15 mouse cellular contexts compared by ENCODE assay signal in genomic region chr1:54713231-54714173, GRCm38 (mm10).
DNase-seq lines count a peak whose midpoint lies in the region; ATAC-seq and TF ChIP-seq lines count a peak whose summit lies in the region.
"Had no signal": no experiment of that assay in that cellular context is flagged by ENCODE, and none has a peak within 500 bp of the region (broad histone marks: within the 10 kb centered on the region; RNA-seq: fewer than 3 reads in every experiment).

No protein-coding gene starts in this region.

- H3K27me3 ChIP-seq in forebrain, postnatal 0 days (ENCODE audit: insufficient read depth, low read length): no peaks in the 10 kb centered on the region
- no peaks in the 10 kb centered on the region for H3K27me3 ChIP-seq in forebrain, embryonic 13.5 days
- H3K27me3 ChIP-seq in lung, embryonic 15.5 days: no peaks in the 10 kb centered on the region
- H3K27me3 ChIP-seq: hindbrain, embryonic 15.5 days had no signal

- 42% methylated on average over 11 of the region's 11 CpGs for WGBS in forebrain, postnatal 0 days
- WGBS in forebrain, embryonic 13.5 days: 42% methylated on average over 11 of the region's 11 CpGs
- 29% methylated on average over 11 of the region's 11 CpGs for WGBS in lung, embryonic 15.5 days

- H3K4me2 ChIP-seq in forebrain, postnatal 0 days (ENCODE audit: low read depth): no peak overlapping the region
- no peak overlapping the region for H3K4me2 ChIP-seq in forebrain, embryonic 13.5 days
- no peak overlapping the region for H3K4me2 ChIP-seq in lung, embryonic 15.5 days
- H3K4me2 ChIP-seq: hindbrain, embryonic 15.5 days had no signal

- no peaks in the 10 kb centered on the region for H3K4me1 ChIP-seq in forebrain, postnatal 0 days (ENCODE audit: insufficient read depth)
- H3K4me1 ChIP-seq in forebrain, embryonic 13.5 days: peaks cover 14% of the 10 kb centered on the region
- peaks cover 34% of the 10 kb centered on the region for H3K4me1 ChIP-seq in lung, embryonic 15.5 days
- peaks cover 12% of the 10 kb centered on the region for H3K4me1 ChIP-seq in embryonic fibroblast, embryonic 13.5 days (ENCODE audit: control insufficient read depth, insufficient read depth, low read length)

- no peak for TF ChIP-seq CTCF in forebrain, postnatal 0 days (IDR thresholded peaks at IDR 0.05; ENCODE audit: low read depth)
- TF ChIP-seq CTCF in embryonic fibroblast, embryonic 13.5 days (IDR thresholded peaks at IDR 0.05; ENCODE audit: borderline replicate concordance, insufficient read depth, low read length): no peak

- H3K4me3 ChIP-seq in forebrain, postnatal 0 days (ENCODE audit: low read depth, low read length): no peak overlapping the region
- no peak overlapping the region for H3K4me3 ChIP-seq in forebrain, embryonic 13.5 days
- no peak overlapping the region for H3K4me3 ChIP-seq in lung, embryonic 15.5 days
- H3K4me3 ChIP-seq in embryonic fibroblast, embryonic 13.5 days (ENCODE audit: insufficient read depth, low read length): no peak overlapping the region
- H3K4me3 ChIP-seq: hindbrain, embryonic 15.5 days; limb, embryonic 10.5 days had no signal

- H3K9me3 ChIP-seq in forebrain, postnatal 0 days (ENCODE audit: low read length): peaks cover 3% of the 10 kb centered on the region; the same call in 1 of the 2 replicates
- peaks cover 3% of the 10 kb centered on the region; the same call in 1 of the 2 replicates for H3K9me3 ChIP-seq in forebrain, embryonic 13.5 days (replicated peaks)
- H3K9me3 ChIP-seq in lung, embryonic 15.5 days: no peaks in the 10 kb centered on the region
- H3K9me3 ChIP-seq: hindbrain, embryonic 15.5 days; limb, embryonic 10.5 days had no signal

- ATAC-seq in forebrain, postnatal 0 days: peak; percentile 68
- no peak for ATAC-seq in forebrain, embryonic 13.5 days
- ATAC-seq in lung, embryonic 15.5 days (ENCODE audit: borderline replicate concordance, extremely low read depth, low FRiP score, low TSS enrichment): peak; percentile 31; the same call in 1 of the 2 replicates

- no peak overlapping the region for H3K27ac ChIP-seq in forebrain, postnatal 0 days (ENCODE audit: low read depth, low read length)
- no peak overlapping the region for H3K27ac ChIP-seq in forebrain, embryonic 13.5 days
- H3K27ac ChIP-seq in lung, embryonic 15.5 days: peak overlapping the region; percentile 7; the same call in 1 of the 2 replicates
- peak overlapping the region; percentile 88 for H3K27ac ChIP-seq in embryonic fibroblast, embryonic 13.5 days (ENCODE audit: insufficient read depth, low read length)
- H3K27ac ChIP-seq: hindbrain, embryonic 15.5 days; limb, embryonic 10.5 days; liver, embryonic 14.5 days had no signal

- no peak for TF ChIP-seq POLR2A in embryonic fibroblast, embryonic 13.5 days (IDR thresholded peaks at IDR 0.05; ENCODE audit: low read depth, low read length)

- DNase-seq in forebrain, postnatal 0 days: no peak
- no peak for DNase-seq in lung, adult 18-20 months
- peak; percentile 91 for DNase-seq in 416B (ENCODE audit: low read depth)
- DNase-seq in spleen, postnatal 14 days (ENCODE audit: low spot score in 2 of 2): no peak
- DNase-seq in adrenal gland, adult 8-10 months: no peak
- DNase-seq: B cell, adult 2 months; cerebellum, adult 11-12 months; gastrocnemius, postnatal 36 days; kidney, adult 18-20 months had no signal

- no peak overlapping the region for H3K9ac ChIP-seq in forebrain, postnatal 0 days
- H3K9ac ChIP-seq in forebrain, embryonic 13.5 days: no peak overlapping the region
- no peak overlapping the region for H3K9ac ChIP-seq in lung, embryonic 15.5 days
- H3K9ac ChIP-seq: hindbrain, embryonic 15.5 days; liver, embryonic 14.5 days had no signal

- no peaks in the 10 kb centered on the region for H3K36me3 ChIP-seq in forebrain, postnatal 0 days (ENCODE audit: insufficient read depth)
- H3K36me3 ChIP-seq in forebrain, embryonic 13.5 days (ENCODE audit: poor library complexity, severe bottlenecking): 0 out of 2 replicates have a peak, but pooled peaks cover 5% of the 10 kb centered on the region
- no peaks in the 10 kb centered on the region; the same call in 1 of the 2 replicates for H3K36me3 ChIP-seq in lung, embryonic 15.5 days

Comparison
In these comparisons a context has a peak if more than half of its experiments do, and no peak if none do; other contexts are left out.
1. H3K27ac ChIP-seq: peak in lung, embryonic 15.5 days (single experiment) and embryonic fibroblast, embryonic 13.5 days (single experiment); none in forebrain, postnatal 0 days (single experiment) and forebrain, embryonic 13.5 days (single experiment).